Mouse (Mus musculus) MN1 (cell line): ENCODE measurements around the gene Kpna2.
"Not testable (repeated sequence)": the region's sequence is repeated elsewhere in the genome, so short reads cannot be mapped to it uniquely, and the experiment has no call there.

Source experiments
- DNase-seq: peaks from one replicate; pipeline ENCODE4 v3.0.0-alpha.2; 2016; ENCODE audit warnings: low spot score

The Kpna2 gene

DNA sequence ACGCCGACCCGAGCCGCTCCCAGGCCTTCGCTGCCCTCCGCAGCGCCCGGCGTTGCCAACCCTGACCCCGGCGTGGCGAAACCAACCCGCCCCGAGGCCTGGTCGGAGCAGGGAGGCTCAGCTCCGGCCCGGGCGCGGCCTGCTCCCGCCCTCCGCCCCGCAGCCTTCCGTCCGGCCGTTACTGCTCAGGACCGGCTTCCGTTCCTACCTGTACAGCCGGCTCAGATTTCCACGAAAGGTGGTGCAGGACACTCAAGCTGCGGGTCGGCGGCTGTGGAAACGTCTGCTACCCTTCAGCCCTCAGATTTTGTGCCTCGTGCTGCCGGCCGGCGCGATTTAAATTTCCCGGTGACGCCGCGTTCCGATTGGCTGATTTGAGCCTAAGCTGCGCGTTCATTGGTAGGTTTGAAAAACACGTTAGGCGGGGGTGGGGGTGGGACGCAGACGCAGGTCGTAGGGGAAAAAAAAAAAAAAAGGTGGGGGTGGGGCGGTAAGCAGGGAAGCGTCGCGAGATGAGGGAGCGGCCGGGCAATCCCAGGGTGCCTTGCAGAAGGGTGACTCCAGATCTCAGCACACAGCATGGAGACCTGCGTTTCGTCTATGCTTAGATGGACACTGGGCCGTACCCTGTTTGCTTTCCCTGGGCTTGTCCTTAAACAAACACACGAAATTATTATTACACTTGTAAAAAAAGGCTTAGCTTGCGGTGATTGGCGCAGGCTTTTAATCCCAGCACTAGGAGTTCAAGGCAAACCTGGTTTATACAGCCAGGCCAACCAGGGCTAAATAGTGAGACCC, at the start of gene Kpna2:
Gene Kpna2 (minus strand): TSS at position 391 of the 798 bp plus-strand sequence.
- peak; percentile 90 for DNase-seq

GRCm38 (mm10) chr11:107046766-107047620, 47.7 kb upstream of the Kpna2 start:
- no peak for DNase-seq

DNA sequence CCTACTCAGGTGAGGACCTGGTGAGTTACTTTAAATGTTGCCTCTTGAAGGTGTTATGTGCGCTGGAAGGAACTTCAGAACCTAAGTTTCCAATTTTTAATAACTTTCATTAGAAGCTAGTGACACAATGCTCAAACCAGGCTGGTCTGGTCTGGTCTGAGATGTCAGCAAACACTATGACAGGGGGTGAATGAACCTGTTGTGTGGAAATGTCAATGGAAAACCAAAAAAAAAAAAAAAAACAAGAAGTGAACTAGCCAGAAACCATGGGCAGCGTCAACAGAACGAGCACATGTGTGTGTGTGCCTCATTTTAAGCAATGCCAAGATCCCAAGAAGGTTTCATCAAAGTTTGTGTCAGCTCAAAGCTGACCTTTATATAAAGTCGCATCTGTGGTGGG, 46.2 kb upstream of the Kpna2 start:
- no peak for DNase-seq

DNA sequence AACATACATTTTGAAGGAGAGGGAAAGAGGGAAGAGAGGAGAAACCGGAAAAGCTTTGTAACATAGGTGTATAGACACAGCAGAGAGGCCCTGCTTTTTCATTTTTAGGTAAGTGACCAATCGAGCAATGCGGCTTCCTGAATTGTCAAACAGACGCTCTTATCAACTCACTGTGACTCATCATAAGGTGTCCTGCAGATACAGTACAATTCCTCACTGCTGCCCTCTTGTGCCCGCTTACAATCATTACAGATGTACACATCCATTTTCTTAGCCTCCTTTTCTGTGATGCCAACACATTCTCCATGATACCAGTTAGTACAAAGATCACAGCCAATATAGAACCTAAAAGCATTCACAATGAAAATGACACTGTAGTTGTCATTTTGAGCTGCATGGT, 45.0 kb upstream of the Kpna2 start:
- DNase-seq = peak; percentile 77

GRCm38 (mm10) chr11:107043361-107043760, 44.0 kb upstream of the Kpna2 start:
- DNase-seq = no peak

- no peak for DNase-seq
Measured at GRCm38 (mm10) chr11:107041396-107041795, 42.1 kb upstream of the Kpna2 start.

GRCm38 (mm10) chr11:107039417-107039816, 40.1 kb upstream of the Kpna2 start:
- no peak for DNase-seq

DNA sequence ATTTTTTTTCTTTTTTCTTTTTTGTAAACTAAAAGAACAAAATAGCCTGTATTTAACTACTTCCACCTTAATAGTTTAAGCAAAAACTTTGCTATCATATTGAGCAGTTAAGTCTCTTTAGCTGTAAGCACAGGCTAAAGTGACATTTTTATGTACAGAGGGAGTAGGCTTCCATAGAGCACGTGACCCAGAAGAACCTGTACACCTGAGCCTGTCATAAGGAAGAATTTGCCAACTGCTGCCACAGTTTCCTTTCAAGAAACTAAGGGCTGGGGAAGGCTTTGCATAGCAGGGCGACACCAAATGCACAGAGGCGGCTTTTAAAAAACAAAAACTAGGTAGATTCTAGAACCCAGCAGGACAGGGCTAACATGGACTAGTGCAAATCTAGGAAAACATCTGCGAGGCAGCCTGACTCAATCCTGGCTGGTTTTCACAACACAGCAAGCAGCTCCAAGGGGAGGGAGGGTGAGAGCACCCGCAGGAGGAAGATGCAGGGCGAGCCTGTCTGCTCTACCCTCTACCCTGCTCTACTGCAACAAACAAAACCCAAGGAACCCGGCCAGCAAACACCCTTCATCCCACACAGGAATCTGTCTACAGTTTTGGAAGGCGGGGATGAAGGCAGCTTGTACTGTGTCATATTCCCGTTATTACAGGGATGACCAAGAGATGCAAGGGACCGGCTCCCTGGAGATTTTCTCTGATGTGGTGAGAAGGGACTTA, 34.9 kb upstream of the Kpna2 start:
- no peak for DNase-seq

- DNase-seq = no peak
Measured at GRCm38 (mm10) chr11:107031635-107032034, 32.3 kb upstream of the Kpna2 start.

- no peak for DNase-seq
Measured at GRCm38 (mm10) chr11:107029536-107029935, 30.2 kb upstream of the Kpna2 start.

- no peak for DNase-seq
Measured at GRCm38 (mm10) chr11:107028754-107029153, 29.4 kb upstream of the Kpna2 start.

DNA sequence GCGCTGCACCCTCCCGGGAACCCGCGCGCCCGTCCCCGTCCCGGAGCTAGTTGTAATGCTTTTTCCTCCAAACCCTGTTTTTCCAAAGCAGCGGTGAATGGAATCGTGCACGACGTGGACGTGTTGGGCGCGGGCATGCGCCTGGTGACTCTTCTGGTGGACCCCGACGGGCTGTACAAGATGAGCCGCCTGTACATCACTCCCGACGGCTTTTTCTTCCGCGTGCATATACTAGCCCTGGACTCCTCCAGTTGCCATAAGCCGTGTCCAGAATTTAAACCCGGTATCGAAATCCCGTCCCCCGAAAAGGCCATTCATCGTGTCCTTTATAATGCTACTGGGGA, 28.9 kb upstream of the Kpna2 start:
- DNase-seq = no peak

GRCm38 (mm10) chr11:107027431-107028274, 28.3 kb upstream of the Kpna2 start:
- peak; percentile 89 for DNase-seq

DNA sequence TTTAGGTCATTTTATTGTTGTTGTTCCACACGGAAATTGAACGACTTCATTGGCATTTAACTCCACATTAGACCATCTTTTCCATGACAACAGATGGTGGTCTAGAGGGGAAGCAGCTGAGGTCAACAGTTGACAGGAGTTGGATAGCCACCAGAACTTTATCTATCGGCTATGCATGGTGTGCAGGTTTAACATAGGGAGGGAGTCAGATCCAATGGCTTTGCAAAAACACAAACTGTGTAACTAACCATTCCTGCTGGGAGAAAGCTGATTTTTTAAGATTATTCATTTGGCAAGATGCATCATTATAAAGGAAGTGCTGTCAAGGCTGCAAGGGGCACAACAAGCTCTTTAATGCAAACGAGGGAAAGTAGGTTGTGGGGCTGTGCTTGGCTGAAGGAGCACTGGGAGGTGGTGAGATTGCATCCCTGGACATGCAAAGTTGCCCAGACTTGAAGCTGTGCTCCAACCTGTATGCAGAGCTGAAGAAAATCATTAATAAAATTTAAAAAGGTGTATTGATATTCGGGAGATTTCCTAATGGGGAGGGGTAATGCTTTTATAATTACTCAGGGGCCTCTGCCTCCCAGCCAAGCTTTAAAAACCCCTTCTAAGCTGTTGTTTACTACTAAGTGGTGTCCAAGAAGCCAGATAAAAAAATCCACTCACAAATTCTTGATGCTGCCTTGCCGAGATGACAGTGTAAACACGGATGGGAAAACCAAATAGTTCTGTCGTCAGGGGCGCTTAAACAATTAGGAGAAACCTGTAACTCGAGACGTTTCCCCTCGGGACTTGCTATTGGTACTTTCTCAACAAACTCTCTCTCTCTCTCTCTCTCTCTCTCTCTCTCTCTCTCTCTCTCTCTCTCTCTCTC, 27.5 kb upstream of the Kpna2 start:
- peak; percentile 63 for DNase-seq

GRCm38 (mm10) chr11:107025411-107026321, 26.3 kb upstream of the Kpna2 start, which contains the start of gene 1810010H24Rik:
Gene 1810010H24Rik (plus strand): TSS chr11:107025681.
- DNase-seq = peak; percentile 53

GRCm38 (mm10) chr11:107024406-107024805, 25.1 kb upstream of the Kpna2 start:
- no peak for DNase-seq

DNA sequence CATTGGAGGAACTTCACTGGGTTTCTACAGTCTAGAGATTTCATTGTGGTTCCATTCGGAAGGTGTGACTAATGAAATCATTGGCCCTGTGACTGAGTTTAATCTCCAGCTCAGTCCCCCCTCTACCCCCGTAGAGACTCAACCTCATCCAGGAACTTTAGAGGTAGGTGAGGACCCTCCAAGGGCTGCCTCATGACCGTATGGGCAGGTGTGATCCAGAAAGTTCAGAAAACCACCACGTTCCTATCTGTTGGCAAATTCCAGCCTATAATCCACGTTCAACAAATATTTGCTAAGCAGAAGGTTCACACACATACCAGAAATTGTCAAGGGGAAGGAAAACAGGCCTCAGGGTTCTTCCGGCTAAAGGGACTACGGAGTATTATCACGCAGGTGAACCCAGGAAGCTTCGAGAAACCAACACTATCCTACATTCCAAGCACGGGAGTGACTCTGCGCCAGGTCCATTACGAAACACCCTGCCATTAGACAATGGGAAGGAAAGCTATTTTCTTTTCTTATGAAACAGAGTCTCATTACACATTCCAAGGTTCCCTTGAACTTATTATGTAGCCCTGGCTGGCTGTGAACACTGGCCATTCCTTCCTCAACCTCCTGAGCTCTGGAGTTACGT, 22.8 kb upstream of the Kpna2 start:
- no peak for DNase-seq

DNA sequence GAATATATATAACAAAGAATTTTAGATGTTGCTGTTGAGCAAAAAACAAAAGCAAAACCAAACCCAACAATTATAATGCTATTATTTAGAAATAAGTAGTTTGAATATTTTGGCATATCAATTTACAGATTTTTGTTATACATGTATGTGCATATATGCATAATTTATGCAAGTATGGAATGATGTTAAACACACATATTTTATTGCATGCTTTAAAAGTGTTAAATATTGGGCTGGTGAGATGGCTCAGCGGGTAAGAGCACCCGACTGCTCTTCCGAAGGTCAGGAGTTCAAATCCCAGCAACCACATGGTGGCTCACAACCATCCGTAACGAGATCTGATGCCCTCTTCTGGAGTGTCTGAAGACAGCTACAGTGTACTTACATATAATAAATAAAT, 20.4 kb upstream of the Kpna2 start:
- not testable (repeated sequence) for DNase-seq

- DNase-seq = no peak
Measured at GRCm38 (mm10) chr11:107019318-107019717, 20.0 kb upstream of the Kpna2 start.
